Mouse (Mus musculus) hindbrain, embryonic 16.5 days (tissue): ENCODE measurements at regions not wholly inside any gene's neighbourhood (a gene's known extent, or its start where the extent isn't known, plus 50 kb on each side); places are given as distances from the start of the nearest gene placed in this dataset.

Experiments used
- ATAC-seq: fragments of 200-750 bp; cut with Nextera tagmentation; 2 replicates; pipeline ENCODE4 v1.8.0; 2017; ENCODE audit warnings: moderate TSS enrichment, moderate library complexity
- H3K27ac ChIP-seq: fragments of 300-500 bp; sonication (generic); 2 replicates; pipeline ENCODE4 v1.5.1; 2014; ENCODE audit warnings: low read depth, mild to moderate bottlenecking, control low read depth, low read length, moderate library complexity
- H3K27me3 ChIP-seq: fragments of 300-500 bp; sonication (generic); replicated peaks from 2 replicates; pipeline ENCODE4 v1.6.1; 2014; ENCODE audit warnings: low read length; ENCODE audit not compliant: control insufficient read depth, insufficient read depth
- H3K36me3 ChIP-seq: fragments of 300-500 bp; sonication (generic); 2 replicates; pipeline ENCODE4 v1.6.1; 2014; ENCODE audit warnings: mild to moderate bottlenecking, low read length, moderate library complexity, mixed read lengths; ENCODE audit not compliant: control insufficient read depth, insufficient read depth
- H3K4me1 ChIP-seq: fragments of 300-500 bp; sonication (generic); 2 replicates; pipeline ENCODE4 v1.6.1; 2014; ENCODE audit warnings: low read depth, low read length; ENCODE audit not compliant: control insufficient read depth, insufficient read depth
- H3K4me2 ChIP-seq: fragments of 300-500 bp; sonication (generic); 2 replicates; pipeline ENCODE4 v1.6.1; 2014; ENCODE audit warnings: mild to moderate bottlenecking, low read length, control low read depth, moderate library complexity
- H3K4me3 ChIP-seq: fragments of 300-500 bp; sonication (generic); 2 replicates; pipeline ENCODE4 v1.5.1; 2014; ENCODE audit warnings: mild to moderate bottlenecking, low read length, control low read depth, moderate library complexity
- H3K9ac ChIP-seq: fragments of 300-500 bp; sonication (generic); 2 replicates; pipeline ENCODE4 v1.6.1; 2014; ENCODE audit warnings: low read depth, mild to moderate bottlenecking, control low read depth, low read length, moderate library complexity
- H3K9me3 ChIP-seq: fragments of 300-500 bp; sonication (generic); 2 replicates; pipeline ENCODE4 v1.6.1; 2014; ENCODE audit warnings: mild to moderate bottlenecking, low read length, moderate library complexity; ENCODE audit not compliant: control insufficient read depth
- WGBS: fragments of 180-500 bp; shearing (Covaris S2); extraction: QIAGEN DNeasy Blood & Tissue Kit; methylation state at CpG from one replicate; pipeline ENCODE4 v1.1.7; 2014; 5-methylcytosine and 5-hydroxymethylcytosine counted together

GRCm38 (mm10) chr1:43265699-43266455 lies 69.1 kb upstream of the Fhl2 start:
- no peak overlapping the region for H3K4me3 ChIP-seq
- no peaks in the 10 kb centered on the region for H3K9me3 ChIP-seq
- WGBS = 81% methylated on average over 5 of the region's 5 CpGs
- no peak overlapping the region for H3K4me2 ChIP-seq
- no peaks in the 10 kb centered on the region for H3K27me3 ChIP-seq
- no peaks in the 10 kb centered on the region for H3K36me3 ChIP-seq
- H3K27ac ChIP-seq = no peak overlapping the region
- no peaks in the 10 kb centered on the region for H3K4me1 ChIP-seq
- 0 out of 2 replicates have a peak, but pooled peaks have one; percentile 25 for ATAC-seq
- H3K9ac ChIP-seq = no peak overlapping the region

DNA sequence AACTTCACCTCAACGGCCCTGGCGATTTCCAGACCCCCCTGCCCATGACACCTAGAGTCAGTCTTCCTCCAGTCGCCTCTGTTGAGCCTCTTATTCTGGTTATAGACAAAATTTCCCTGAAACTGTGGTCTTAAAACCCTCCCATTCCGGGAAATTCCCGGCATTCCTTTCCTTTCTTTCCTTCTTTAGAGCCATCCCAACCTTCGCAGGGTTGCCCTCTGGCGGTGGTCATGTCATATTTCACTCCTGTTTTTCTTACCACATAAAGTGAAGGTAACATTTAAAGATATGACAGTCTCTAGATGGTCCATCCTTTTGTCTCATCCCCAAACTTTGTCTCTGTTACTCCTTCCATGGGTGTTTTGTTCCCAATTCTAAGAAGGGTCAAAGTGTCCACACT lies 72.9 kb upstream of the Fhl2 start:
- Histone ChIP-seq H3K27ac (no peak overlapping the region), H3K4me2 (no peak overlapping the region), H3K4me1 (no peaks in the 10 kb centered on the region), H3K9me3 (no peaks in the 10 kb centered on the region), H3K9ac (no peak overlapping the region), H3K27me3 (no peaks in the 10 kb centered on the region), H3K36me3 (no peaks in the 10 kb centered on the region), H3K4me3 (no peak overlapping the region)
- 40% methylated on average over 7 of the region's 7 CpGs for WGBS
- no peak for ATAC-seq

DNA sequence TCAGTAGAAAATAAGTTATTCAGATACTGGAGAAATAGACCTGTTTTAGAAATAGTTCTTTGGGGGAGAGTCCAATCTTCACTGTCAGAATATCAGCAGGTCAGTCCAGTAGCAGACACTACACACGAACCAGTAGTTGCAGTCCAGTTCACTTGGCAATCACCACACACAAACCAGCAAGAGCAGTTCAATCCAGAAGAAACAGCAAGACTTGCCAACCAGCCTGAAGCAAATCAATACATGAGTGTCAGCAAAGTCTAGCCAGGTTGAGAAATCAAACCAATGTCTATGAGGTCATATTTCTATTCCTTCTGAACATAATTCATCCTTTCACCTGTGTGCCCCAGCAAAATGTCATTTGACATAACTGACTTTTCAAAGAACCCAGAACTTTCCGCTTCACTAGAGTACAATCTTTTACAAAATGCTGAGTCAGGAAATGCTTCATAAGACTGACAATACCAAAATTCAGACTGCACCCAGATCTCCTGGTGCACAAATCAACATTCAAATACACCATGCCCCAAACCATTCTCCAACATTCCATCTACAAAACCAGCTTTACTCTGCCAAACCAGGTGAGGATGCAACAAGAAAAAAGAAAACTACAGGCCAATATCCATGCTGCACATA lies 76.6 kb upstream of the Fhl2 start:
- no peak for ATAC-seq
- Histone ChIP-seq H3K4me2 (no peak overlapping the region), H3K4me3 (no peak overlapping the region), H3K36me3 (no peaks in the 10 kb centered on the region), H3K4me1 (no peaks in the 10 kb centered on the region), H3K27ac (no peak overlapping the region), H3K9me3 (no peaks in the 10 kb centered on the region), H3K27me3 (no peaks in the 10 kb centered on the region), H3K9ac (no peak overlapping the region)
- 85% methylated on average over 2 of the region's 2 CpGs for WGBS

- no peaks in the 10 kb centered on the region for H3K36me3 ChIP-seq
- H3K27me3 ChIP-seq = no peaks in the 10 kb centered on the region
- H3K9me3 ChIP-seq = no peaks in the 10 kb centered on the region
- ATAC-seq = no peak
- 89% methylated on average over 8 of the region's 8 CpGs for WGBS
- H3K27ac ChIP-seq = no peak overlapping the region
- no peak overlapping the region for H3K9ac ChIP-seq
- no peaks in the 10 kb centered on the region for H3K4me1 ChIP-seq
- no peak overlapping the region for H3K4me2 ChIP-seq
- H3K4me3 ChIP-seq = no peak overlapping the region
These were observed 95.0 kb upstream of the Fhl2 start for GRCm38 (mm10) chr1:43291736-43292135.

DNA sequence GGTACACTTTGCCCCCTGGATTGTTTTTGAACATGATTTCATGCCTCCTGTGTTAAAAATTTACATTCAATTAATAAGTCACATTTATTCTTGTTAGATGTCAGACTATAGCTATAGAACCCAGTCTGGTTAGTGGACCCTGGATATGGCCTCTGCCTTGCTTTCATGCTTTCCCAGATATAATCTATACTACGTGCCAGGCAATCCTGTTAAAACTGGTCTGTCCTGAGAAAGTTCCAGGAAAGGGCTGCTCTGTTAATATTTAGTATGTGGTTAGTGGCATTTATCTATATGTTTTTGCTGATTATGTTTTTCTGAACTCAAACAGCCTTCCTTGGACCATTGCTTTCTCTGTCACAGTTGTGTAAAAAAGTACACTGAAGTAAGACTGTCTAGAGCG lies 95.8 kb upstream of the Fhl2 start:
- 97% methylated on average over 2 of the region's 2 CpGs for WGBS

DNA sequence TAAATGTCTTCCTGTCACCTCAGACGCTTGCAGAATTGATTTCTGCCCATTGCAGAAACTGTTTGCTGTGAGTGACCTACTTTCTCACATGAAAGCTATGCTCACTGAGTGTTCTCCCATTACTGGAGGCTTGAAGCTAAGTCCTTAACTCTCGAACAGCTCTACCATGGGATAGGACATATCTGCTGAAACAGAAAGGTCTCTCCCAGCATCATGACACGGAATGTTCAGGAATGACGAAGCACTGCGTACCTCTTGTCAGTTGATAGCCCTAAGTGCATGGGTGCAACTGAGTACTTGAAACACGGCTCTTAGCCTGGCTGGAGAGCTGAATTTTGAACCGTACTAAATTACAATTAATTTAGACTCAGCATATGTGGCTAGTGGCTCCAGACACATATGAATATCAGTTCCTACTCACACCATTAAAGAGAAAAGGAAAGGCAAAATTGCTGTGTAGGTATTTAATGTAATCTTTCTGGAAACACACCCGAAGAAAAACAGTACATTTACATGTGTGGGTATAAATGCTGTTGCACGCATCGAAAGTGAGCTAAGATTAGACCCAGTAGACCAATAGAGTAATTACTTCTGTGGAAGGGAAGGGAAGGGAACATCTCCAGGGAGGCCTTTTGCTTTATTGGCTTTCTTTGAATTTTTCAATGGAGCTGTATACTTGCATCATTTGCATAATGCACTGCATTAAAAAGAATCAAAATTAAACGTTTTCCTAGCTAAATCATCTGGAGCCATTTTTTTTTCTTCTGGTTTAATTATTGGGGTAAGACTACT lies 97.6 kb upstream of the Fhl2 start:
- no peak overlapping the region for H3K4me2 ChIP-seq
- H3K36me3 ChIP-seq = no peaks in the 10 kb centered on the region
- peak; percentile 79 for ATAC-seq

More for the DNA sequence above, 95.8 kb upstream of the Fhl2 start:
- H3K4me2 ChIP-seq = no peak overlapping the region
- H3K4me1 ChIP-seq = no peaks in the 10 kb centered on the region
- no peaks in the 10 kb centered on the region for H3K9me3 ChIP-seq
- H3K9ac ChIP-seq = no peak overlapping the region
- no peak overlapping the region for H3K27ac ChIP-seq
- ATAC-seq = no peak
- no peaks in the 10 kb centered on the region for H3K27me3 ChIP-seq
- H3K4me3 ChIP-seq = no peak overlapping the region
- H3K36me3 ChIP-seq = no peaks in the 10 kb centered on the region

GRCm38 (mm10) chr1:43297579-43297978 lies 100.8 kb upstream of the Fhl2 start:
- no peak for ATAC-seq
- WGBS = 94% methylated on average over 2 of the region's 2 CpGs
- Histone ChIP-seq H3K4me3 (no peak overlapping the region), H3K4me1 (no peaks in the 10 kb centered on the region), H3K36me3 (no peaks in the 10 kb centered on the region), H3K4me2 (no peak overlapping the region), H3K27me3 (peaks cover 3% of the 10 kb centered on the region; the same call in 1 of the 2 replicates), H3K9me3 (no peaks in the 10 kb centered on the region), H3K9ac (no peak overlapping the region), H3K27ac (no peak overlapping the region)

More for the DNA sequence above, 97.6 kb upstream of the Fhl2 start:
- Histone ChIP-seq H3K27me3 (peaks cover 3% of the 10 kb centered on the region; the same call in 1 of the 2 replicates), H3K4me1 (no peaks in the 10 kb centered on the region), H3K9ac (no peak overlapping the region), H3K9me3 (no peaks in the 10 kb centered on the region), H3K27ac (no peak overlapping the region), H3K4me3 (no peak overlapping the region)
- 73% methylated on average over 11 of the region's 11 CpGs for WGBS

GRCm38 (mm10) chr1:43298746-43299145 lies 102.0 kb upstream of the Fhl2 start:
- no peak overlapping the region for H3K27ac ChIP-seq
- H3K4me3 ChIP-seq = no peak overlapping the region
- WGBS = 94% methylated on average over 3 of the region's 3 CpGs
- H3K27me3 ChIP-seq = peaks cover 3% of the 10 kb centered on the region; the same call in 1 of the 2 replicates
- no peaks in the 10 kb centered on the region for H3K4me1 ChIP-seq
- H3K4me2 ChIP-seq = no peak overlapping the region
- no peaks in the 10 kb centered on the region for H3K9me3 ChIP-seq
- ATAC-seq = no peak
- no peaks in the 10 kb centered on the region for H3K36me3 ChIP-seq
- no peak overlapping the region for H3K9ac ChIP-seq
